Mouse (Mus musculus): ENCODE results near the gene H2-K1. TPM values are rescaled to one million over a fixed set of nuclear protein-coding genes. Genes with fewer than 3 reads are reported as not detected.
A peak's percentile ranks its signal among the peaks of the same experiment; 100 is the strongest.

The H2-K1 gene
- polyA plus RNA-seq, 1 experiment, result 5,138 TPM

DNA sequence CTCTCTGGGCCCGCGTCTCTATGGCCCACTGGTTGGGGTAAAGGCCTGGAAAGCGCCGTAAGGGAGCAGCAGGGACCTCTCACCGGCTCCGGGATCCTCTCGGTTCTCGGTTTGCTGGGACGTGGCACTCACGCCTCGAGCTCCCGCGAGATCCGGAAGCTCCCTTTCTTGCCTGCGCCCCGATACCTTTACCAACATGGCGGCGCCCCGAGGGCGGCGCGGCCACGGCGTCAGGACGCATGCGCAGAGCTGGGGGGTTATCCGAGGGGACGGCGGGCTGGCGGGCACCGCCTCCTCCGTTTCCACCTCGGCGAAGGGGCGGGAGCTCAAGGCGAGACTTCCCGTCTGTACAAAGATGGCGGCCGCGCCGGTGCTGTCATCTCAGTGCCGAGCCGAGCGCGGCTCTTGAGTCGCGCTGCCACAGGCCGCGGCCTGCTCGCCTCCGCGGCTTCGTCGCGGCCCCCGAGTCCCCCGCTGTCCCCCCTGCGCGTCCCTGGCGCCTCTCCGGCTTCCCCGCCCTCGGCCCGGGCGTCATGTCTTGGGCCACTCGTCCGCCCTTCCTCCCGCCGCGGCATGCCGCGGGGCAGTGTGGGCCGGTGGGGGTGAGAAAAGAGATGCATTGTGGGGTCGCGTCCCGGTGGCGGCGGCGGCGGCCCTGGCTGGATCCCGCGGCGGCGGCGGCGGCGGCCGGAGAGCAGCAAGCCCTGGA lies 31.5 kb upstream of the H2-K1 start, which contains the start of the genes Slc39a7 and Rxrb:
Slc39a7 (minus strand) TSS at position 218 of the 709 bp plus-strand sequence.
Rxrb (plus strand) TSS at position 348 of the 709 bp plus-strand sequence.
- Histone ChIP-seq H3K27me3 (ENCODE audit: control insufficient read depth, insufficient read depth, low read length) (no peaks in the 10 kb centered on the region), H3K4me1 (replicated peaks; ENCODE audit: control insufficient read depth, insufficient read depth, low read length) (peaks cover 40% of the 10 kb centered on the region), H3K4me3 (ENCODE audit: control insufficient read depth, insufficient read depth, low read length) (peak within 1 kb of the TSS; percentile 81), H3K27ac (ENCODE audit: control insufficient read depth, insufficient read depth, low read length) (peak within 1 kb of the TSS; percentile 61), H3K36me3 (ENCODE audit: control insufficient read depth, insufficient read depth, low read length) (peaks cover 6% of the 10 kb centered on the region)
- WGBS, result under 1% methylated on average over 80 of the region's 88 CpGs
- peak; percentile 99 for DNase-seq
- TF ChIP-seq CTCF (IDR thresholded peaks at IDR 0.05; ENCODE audit: borderline replicate concordance, control insufficient read depth, extremely low read depth, insufficient read depth, low read length, poor library complexity) (peak; percentile 36; the same call in 1 of the 2 replicates), POLR2A (IDR thresholded peaks at IDR 0.05; ENCODE audit: control insufficient read depth, extremely low read depth, insufficient read depth, low read length, poor library complexity) (peak; percentile 82)

DNA sequence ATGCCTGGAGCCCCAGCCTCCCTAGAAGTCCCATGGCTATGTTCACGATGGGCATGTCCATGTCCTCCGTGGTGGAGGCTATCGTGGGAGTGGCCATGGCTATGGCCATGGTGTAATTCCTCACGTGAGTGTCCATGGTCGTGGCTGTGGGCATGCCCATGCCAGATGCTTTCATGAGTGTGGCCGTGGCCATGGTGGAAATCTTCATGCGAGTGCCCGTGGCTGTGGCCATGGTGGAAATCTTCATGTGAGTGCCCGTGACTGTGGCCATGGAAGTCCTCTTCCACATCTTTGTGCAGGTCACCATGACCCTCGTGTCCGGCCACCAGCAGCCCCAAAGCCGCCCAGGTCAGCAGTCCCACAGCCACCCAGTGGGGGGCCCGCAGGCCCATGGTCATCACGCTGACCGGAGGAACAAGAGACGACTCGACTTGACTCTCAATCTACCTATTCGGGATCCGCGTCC lies 30.7 kb upstream of the H2-K1 start:
- Histone ChIP-seq H3K27me3 (ENCODE audit: control insufficient read depth, insufficient read depth, low read length) (no peaks in the 10 kb centered on the region), H3K36me3 (ENCODE audit: control insufficient read depth, insufficient read depth, low read length) (no peaks in the 10 kb centered on the region), H3K27ac (ENCODE audit: control insufficient read depth, insufficient read depth, low read length) (no peak overlapping the region), H3K4me3 (ENCODE audit: control insufficient read depth, insufficient read depth, low read length) (peak overlapping the region; percentile 79), H3K4me1 (replicated peaks; ENCODE audit: control insufficient read depth, insufficient read depth, low read length) (peaks cover 47% of the 10 kb centered on the region)
- no peak for TF ChIP-seq CTCF (IDR thresholded peaks at IDR 0.05; ENCODE audit: borderline replicate concordance, control insufficient read depth, extremely low read depth, insufficient read depth, low read length, poor library complexity)
- TF ChIP-seq POLR2A (IDR thresholded peaks at IDR 0.05; ENCODE audit: control insufficient read depth, extremely low read depth, insufficient read depth, low read length, poor library complexity), result no peak
- no peak for DNase-seq
- 7% methylated on average over 20 of the region's 20 CpGs for whole genome bisulfite sequencing

DNA sequence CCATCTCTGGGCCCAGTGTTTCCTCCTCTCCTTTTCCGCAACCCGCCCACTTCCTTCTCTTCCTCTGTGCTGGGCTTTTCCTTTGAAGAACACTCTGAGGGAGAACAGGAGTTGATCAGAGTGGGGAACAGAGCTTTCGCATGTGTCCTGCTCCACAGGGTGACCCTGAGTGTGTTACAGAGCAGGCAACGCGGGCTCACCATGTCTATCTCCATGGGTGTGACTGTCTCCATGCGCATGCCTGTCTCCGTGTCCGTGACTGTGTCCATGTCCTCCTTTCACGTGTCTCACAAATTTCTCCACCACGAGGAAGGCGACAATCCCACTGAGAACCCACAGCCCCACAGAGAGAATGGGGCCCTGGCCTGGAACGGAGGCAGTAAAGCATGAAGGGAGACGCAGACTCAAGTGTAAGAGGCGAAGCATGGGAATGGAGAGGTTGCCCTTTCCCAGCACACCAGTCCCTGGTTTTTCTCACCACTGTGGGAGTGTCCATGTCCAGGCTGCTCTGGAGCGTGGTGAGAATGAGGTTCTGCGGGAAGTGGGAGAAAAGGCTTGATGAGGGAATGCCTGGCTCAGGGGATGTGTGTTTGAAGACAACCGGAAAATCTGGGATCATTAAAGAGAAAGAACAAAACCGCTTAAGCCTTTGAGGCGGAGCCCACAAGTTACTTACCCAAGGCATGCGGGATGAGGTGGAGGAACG lies 29.9 kb upstream of the H2-K1 start:
- DNase-seq, result no peak
- Histone ChIP-seq H3K4me3 (ENCODE audit: control insufficient read depth, insufficient read depth, low read length) (peak overlapping the region; percentile 79; the same call in 1 of the 2 replicates), H3K4me1 (replicated peaks; ENCODE audit: control insufficient read depth, insufficient read depth, low read length) (peaks cover 55% of the 10 kb centered on the region), H3K36me3 (ENCODE audit: control insufficient read depth, insufficient read depth, low read length) (no peaks in the 10 kb centered on the region), H3K27me3 (ENCODE audit: control insufficient read depth, insufficient read depth, low read length) (no peaks in the 10 kb centered on the region), H3K27ac (ENCODE audit: control insufficient read depth, insufficient read depth, low read length) (no peak overlapping the region)
- TF ChIP-seq CTCF (IDR thresholded peaks at IDR 0.05; ENCODE audit: borderline replicate concordance, control insufficient read depth, extremely low read depth, insufficient read depth, low read length, poor library complexity) (no peak), POLR2A (IDR thresholded peaks at IDR 0.05; ENCODE audit: control insufficient read depth, extremely low read depth, insufficient read depth, low read length, poor library complexity) (no peak)
- WGBS, result 89% methylated on average over 21 of the region's 21 CpGs

DNA sequence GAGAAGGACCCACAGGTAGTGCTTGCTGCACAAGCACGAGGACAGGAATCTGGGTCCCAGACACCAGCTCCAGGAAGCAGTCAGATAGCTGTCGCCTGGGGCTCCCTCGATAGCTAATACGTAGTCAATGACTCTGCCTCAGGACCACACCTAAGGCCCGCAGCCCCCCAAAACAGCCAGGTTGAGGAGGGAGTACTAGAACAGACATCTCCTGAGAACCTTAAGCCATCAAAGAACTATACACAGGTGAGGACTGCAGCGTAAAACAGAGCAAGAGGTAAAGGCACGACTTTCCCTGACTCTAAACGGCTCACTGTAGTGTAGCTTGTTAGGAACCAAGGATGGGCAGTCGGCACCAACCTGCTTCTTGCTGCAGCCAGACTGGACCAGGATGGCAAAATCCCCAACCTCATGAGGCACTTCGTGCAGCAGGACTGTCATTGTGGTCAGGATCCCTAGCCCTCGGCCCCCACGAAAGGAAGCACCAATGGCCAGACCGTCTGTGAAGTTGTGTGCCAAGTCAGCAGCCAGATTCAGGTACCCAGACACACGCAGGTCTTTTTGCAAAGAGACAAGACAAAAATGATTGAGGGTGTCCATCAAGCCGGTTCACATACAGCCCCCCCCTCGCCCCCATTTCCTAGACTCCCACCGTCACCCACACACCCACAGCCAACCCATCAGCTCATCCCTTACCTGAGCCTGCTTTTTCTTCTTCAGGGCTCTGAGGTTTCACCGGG lies 29.2 kb upstream of the H2-K1 start:
- Histone ChIP-seq H3K27me3 (ENCODE audit: control insufficient read depth, insufficient read depth, low read length) (no peaks in the 10 kb centered on the region), H3K36me3 (ENCODE audit: control insufficient read depth, insufficient read depth, low read length) (no peaks in the 10 kb centered on the region), H3K4me3 (ENCODE audit: control insufficient read depth, insufficient read depth, low read length) (no peak overlapping the region), H3K4me1 (replicated peaks; ENCODE audit: control insufficient read depth, insufficient read depth, low read length) (peaks cover 56% of the 10 kb centered on the region), H3K27ac (ENCODE audit: control insufficient read depth, insufficient read depth, low read length) (no peak overlapping the region)
- TF ChIP-seq CTCF (IDR thresholded peaks at IDR 0.05; ENCODE audit: borderline replicate concordance, control insufficient read depth, extremely low read depth, insufficient read depth, low read length, poor library complexity), result no peak
- no peak for TF ChIP-seq POLR2A (IDR thresholded peaks at IDR 0.05; ENCODE audit: control insufficient read depth, extremely low read depth, insufficient read depth, low read length, poor library complexity)
- WGBS, result 84% methylated on average over 18 of the region's 18 CpGs
- DNase-seq, result no peak

DNA sequence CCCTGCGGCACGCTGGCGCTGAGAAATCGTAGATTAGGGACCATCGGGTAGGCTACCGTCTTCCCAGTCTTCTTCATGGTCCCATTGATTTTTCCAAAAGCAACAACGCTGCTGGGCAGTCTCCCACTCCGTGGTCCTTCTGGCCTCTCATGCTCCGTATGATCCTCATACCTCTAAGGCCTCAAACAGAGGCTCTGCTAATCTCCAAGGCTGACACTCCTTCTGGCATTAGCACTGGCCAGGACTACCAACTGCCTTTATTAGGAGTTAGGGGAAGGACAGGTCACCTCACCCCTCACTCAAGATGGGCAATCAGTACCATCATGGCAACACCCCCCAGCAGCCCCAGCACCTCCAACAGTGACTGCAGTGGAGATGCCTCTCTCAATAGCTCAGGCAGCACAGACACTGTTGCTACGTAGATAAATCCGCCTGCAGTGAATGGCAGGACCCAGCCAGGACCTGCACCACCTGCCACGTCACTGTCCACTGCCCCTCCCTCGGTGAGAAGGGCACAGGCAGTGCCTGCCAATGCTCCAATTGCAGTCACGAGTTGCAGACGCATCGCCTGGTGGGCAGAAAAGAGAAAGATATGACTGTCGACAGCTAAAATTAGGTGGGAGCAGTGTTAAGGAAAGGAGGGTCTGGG lies 28.5 kb upstream of the H2-K1 start:
- Histone ChIP-seq H3K27me3 (ENCODE audit: control insufficient read depth, insufficient read depth, low read length) (no peaks in the 10 kb centered on the region), H3K36me3 (ENCODE audit: control insufficient read depth, insufficient read depth, low read length) (no peaks in the 10 kb centered on the region), H3K4me3 (ENCODE audit: control insufficient read depth, insufficient read depth, low read length) (no peak overlapping the region), H3K4me1 (replicated peaks; ENCODE audit: control insufficient read depth, insufficient read depth, low read length) (peaks cover 61% of the 10 kb centered on the region), H3K27ac (ENCODE audit: control insufficient read depth, insufficient read depth, low read length) (no peak overlapping the region)
- no peak for DNase-seq
- 96% methylated on average over 17 of the region's 17 CpGs for WGBS
- no peak for TF ChIP-seq CTCF (IDR thresholded peaks at IDR 0.05; ENCODE audit: borderline replicate concordance, control insufficient read depth, extremely low read depth, insufficient read depth, low read length, poor library complexity)
- no peak for TF ChIP-seq POLR2A (IDR thresholded peaks at IDR 0.05; ENCODE audit: control insufficient read depth, extremely low read depth, insufficient read depth, low read length, poor library complexity)
